In the genomic region with DNA sequence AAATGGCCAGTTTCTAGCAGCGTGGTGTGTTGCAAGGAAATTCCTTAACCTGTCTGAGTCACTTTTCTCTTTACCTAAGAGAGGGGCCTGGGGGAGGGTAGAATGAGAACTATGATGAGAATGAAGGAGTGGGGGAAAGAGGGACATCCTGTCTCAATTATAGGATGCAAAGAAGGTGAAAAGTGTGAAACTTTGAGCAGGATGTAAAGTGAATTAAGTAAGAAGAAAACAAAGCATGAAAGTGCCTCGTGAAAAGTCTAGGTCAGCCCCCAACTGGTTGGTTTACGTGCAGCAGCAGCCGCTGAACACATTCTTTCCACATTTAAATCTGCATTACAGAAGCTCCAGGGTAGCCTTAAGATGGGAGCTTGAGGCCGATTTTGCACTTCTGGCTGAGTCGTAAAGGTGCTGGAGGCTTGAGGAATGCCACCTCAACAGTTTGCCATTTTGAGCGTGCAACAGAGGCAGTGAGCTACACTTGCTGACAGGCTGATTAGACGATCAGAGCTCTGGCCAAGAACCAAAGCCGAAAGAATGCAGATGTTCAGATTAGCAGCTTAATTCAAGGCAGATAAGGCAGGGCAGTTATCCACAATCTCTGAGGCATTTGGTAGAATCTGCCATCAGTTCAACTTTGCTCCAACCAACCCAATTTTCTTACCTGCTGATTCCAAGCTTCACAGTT, we compare ENCODE assay signal across 8 mouse cellular contexts. TPM values are rescaled to one million over a fixed set of nuclear protein-coding genes. Genes with fewer than 3 reads are reported as not detected.
DNase-seq lines count a peak whose midpoint lies in the region; ATAC-seq lines count a peak whose summit lies in the region.

No protein-coding gene starts in this region.

- DNase-seq in urinary bladder, postnatal 25 days (ENCODE audit: low spot score) = peak; percentile 7
- no peak for DNase-seq in urinary bladder, postnatal 10 days (ENCODE audit: low spot score)
- DNase-seq in yolk sac, embryonic 10.5 days (ENCODE audit: low spot score) = peak; percentile 11
- DNase-seq in right cerebral cortex, postnatal 36 days (ENCODE audit: low spot score in 2 of 2) = no peak
- no peak for DNase-seq in MN1 (ENCODE audit: low spot score)
- no peak for DNase-seq in T-cell, adult 2 months (ENCODE audit: low spot score)

- H3K36me3 ChIP-seq in embryonic facial prominence, embryonic 15.5 days = no peaks in the 10 kb centered on the region
- no peaks in the 10 kb centered on the region for H3K36me3 ChIP-seq in lung, embryonic 16.5 days (ENCODE audit: control insufficient read depth, insufficient read depth, low read length)

- no peak for ATAC-seq in embryonic facial prominence, embryonic 15.5 days (ENCODE audit: insufficient number of reproducible peaks, low FRiP score, low TSS enrichment, low read depth)
- ATAC-seq in lung, embryonic 16.5 days (ENCODE audit: low read depth) = no peak

- H3K4me1 ChIP-seq in embryonic facial prominence, embryonic 15.5 days = 0 out of 2 replicates have a peak, but pooled peaks cover 4% of the 10 kb centered on the region
- no peaks in the 10 kb centered on the region for H3K4me1 ChIP-seq in lung, embryonic 16.5 days (replicated peaks; ENCODE audit: control insufficient read depth, insufficient read depth, low read length)

- 21% methylated on average over 9 of the region's 9 CpGs for WGBS in embryonic facial prominence, embryonic 15.5 days
- WGBS in lung, embryonic 16.5 days = 20% methylated on average over 9 of the region's 9 CpGs

- H3K9ac ChIP-seq in embryonic facial prominence, embryonic 15.5 days = no peak overlapping the region
- H3K9ac ChIP-seq in lung, embryonic 16.5 days (ENCODE audit: low read length) = peak overlapping the region; percentile 20; the same call in 1 of the 2 replicates

- 0 out of 2 replicates have a peak overlapping the region, but pooled peaks have one; percentile 21 for H3K4me2 ChIP-seq in embryonic facial prominence, embryonic 15.5 days (replicated peaks)
- peak overlapping the region; percentile 28 for H3K4me2 ChIP-seq in lung, embryonic 16.5 days (ENCODE audit: low read depth, low read length)

- H3K9me3 ChIP-seq in embryonic facial prominence, embryonic 15.5 days (replicated peaks) = no peaks in the 10 kb centered on the region
- H3K9me3 ChIP-seq in lung, embryonic 16.5 days (ENCODE audit: control insufficient read depth, low read length) = no peaks in the 10 kb centered on the region

- no peak overlapping the region for H3K27ac ChIP-seq in embryonic facial prominence, embryonic 15.5 days (replicated peaks)
- H3K27ac ChIP-seq in lung, embryonic 16.5 days (ENCODE audit: low read length) = no peak overlapping the region

- no peak overlapping the region for H3K4me3 ChIP-seq in embryonic facial prominence, embryonic 15.5 days (replicated peaks)
- H3K4me3 ChIP-seq in lung, embryonic 16.5 days (ENCODE audit: low read length) = peak overlapping the region; percentile 12

- no peaks in the 10 kb centered on the region for H3K27me3 ChIP-seq in embryonic facial prominence, embryonic 15.5 days
- H3K27me3 ChIP-seq in lung, embryonic 16.5 days (ENCODE audit: control insufficient read depth, insufficient read depth, low read depth, low read length) = no peaks in the 10 kb centered on the region; the same call in none of the 2 replicates

RNA-seq across cellular contexts. Expression of a gene that starts 0.8 kb away (rescaled TPM):
- polyA plus RNA-seq in embryonic facial prominence, embryonic 15.5 days (2015; fragmentation: Nextera tagmentation; extraction: Ambion mirVana) = 1.6 and 1.8 TPM in 2 replicates
- 4.6 and 5.3 TPM in 2 replicates for polyA plus RNA-seq in lung, embryonic 16.5 days (2015; fragmentation: Nextera tagmentation; extraction: Ambion mirVana)

RNA-seq across cellular contexts. Expression of a gene that starts 19.7 kb away (rescaled TPM):
- 0.12 TPM in 1 of 2 replicates, not detected in the other for polyA plus RNA-seq in embryonic facial prominence, embryonic 15.5 days (2015; fragmentation: Nextera tagmentation; extraction: Ambion mirVana)
- polyA plus RNA-seq in lung, embryonic 16.5 days (2015; fragmentation: Nextera tagmentation; extraction: Ambion mirVana) = 0.15 TPM in 1 of 2 replicates, not detected in the other

Comparison
In these comparisons a context has a peak if more than half of its experiments do, and no peak if none do; other contexts are left out.
1. DNase-seq: peak in urinary bladder, postnatal 25 days (single experiment) and yolk sac, embryonic 10.5 days (single experiment); none in urinary bladder, postnatal 10 days (single experiment), right cerebral cortex, postnatal 36 days (0 of 2), MN1 (single experiment) and T-cell, adult 2 months (single experiment).